24 mouse cellular contexts compared by ENCODE assay signal in genomic region chr8:120162404-120162752, GRCm38 (mm10). TPM values are rescaled to one million over a fixed set of nuclear protein-coding genes. Genes with fewer than 3 reads are reported as not detected.
DNase-seq lines count a peak whose midpoint lies in the region; ATAC-seq lines count a peak whose summit lies in the region.
"Had no signal": no experiment of that assay in that cellular context is flagged by ENCODE, and none has a peak within 500 bp of the region (broad histone marks: within the 10 kb centered on the region; RNA-seq: fewer than 3 reads in every experiment).

No protein-coding gene starts in this region.

- WGBS in liver, embryonic 11.5 days = 70% methylated on average over 5 of the region's 5 CpGs

- H3K4me3 ChIP-seq in liver, embryonic 11.5 days (ENCODE audit: low read depth, low read length) = no peak overlapping the region
- H3K4me3 ChIP-seq: embryonic facial prominence, embryonic 12.5 days; embryonic facial prominence, embryonic 15.5 days; gastrocnemius, adult 2 months; heart, embryonic 12.5 days; heart, embryonic 15.5 days; hindbrain, embryonic 10.5 days; hindbrain, embryonic 15.5 days had no signal

- H3K27me3 ChIP-seq in liver, embryonic 11.5 days (replicated peaks; ENCODE audit: control insufficient read depth, insufficient read depth, low read length) = peaks cover 7% of the 10 kb centered on the region; the same call in 1 of the 2 replicates
- H3K27me3 ChIP-seq: embryonic facial prominence, embryonic 15.5 days; heart, embryonic 15.5 days; hindbrain, embryonic 15.5 days had no signal

- no peak for DNase-seq in frontal cortex, postnatal 25 days (ENCODE audit: low spot score in 2 of 2)
- DNase-seq in liver, embryonic 11.5 days (ENCODE audit: low spot score) = no peak
- no peak for DNase-seq in liver
- no peak for DNase-seq in kidney, postnatal 36 days
- no peak for DNase-seq in thymus, adult 18-20 months
- DNase-seq: cerebellum, adult 9-10 months; cerebellum, postnatal 14 days; gastrocnemius, adult 2 months; gastrocnemius, postnatal 14 days; heart, adult 18-20 months; heart, postnatal 10 days; heart, postnatal 36 days had no signal

- H3K9me3 ChIP-seq in liver, embryonic 11.5 days (ENCODE audit: control insufficient read depth, low read length) = no peaks in the 10 kb centered on the region
- H3K9me3 ChIP-seq: embryonic facial prominence, embryonic 12.5 days; embryonic facial prominence, embryonic 15.5 days; heart, embryonic 12.5 days; heart, embryonic 15.5 days; hindbrain, embryonic 10.5 days; hindbrain, embryonic 15.5 days had no signal

- H3K36me3 ChIP-seq in liver, embryonic 11.5 days (ENCODE audit: control insufficient read depth, insufficient read depth, low read length) = no peaks in the 10 kb centered on the region
- H3K36me3 ChIP-seq: embryonic facial prominence, embryonic 12.5 days; embryonic facial prominence, embryonic 15.5 days; heart, embryonic 15.5 days; hindbrain, embryonic 10.5 days; hindbrain, embryonic 15.5 days had no signal

- H3K9ac ChIP-seq in liver, embryonic 11.5 days (ENCODE audit: low read depth, low read length) = no peak overlapping the region
- H3K9ac ChIP-seq: embryonic facial prominence, embryonic 12.5 days; embryonic facial prominence, embryonic 15.5 days; heart, embryonic 15.5 days; hindbrain, embryonic 15.5 days had no signal

- H3K27ac ChIP-seq in liver, embryonic 11.5 days (ENCODE audit: low read depth, low read length) = no peak overlapping the region
- H3K27ac ChIP-seq: embryonic facial prominence, embryonic 12.5 days; embryonic facial prominence, embryonic 15.5 days; gastrocnemius, adult 2 months; heart, embryonic 15.5 days; hindbrain, embryonic 15.5 days had no signal

- H3K4me1 ChIP-seq in liver, embryonic 11.5 days (replicated peaks; ENCODE audit: control insufficient read depth, insufficient read depth, low read length) = no peaks in the 10 kb centered on the region
- H3K4me1 ChIP-seq: embryonic facial prominence, embryonic 12.5 days had no signal

- ATAC-seq in frontal cortex, adult (ENCODE audit: low TSS enrichment) = 0 out of 2 replicates have a peak, but pooled peaks have one; percentile 3
- ATAC-seq in liver, embryonic 11.5 days (replicated peaks; ENCODE audit: low FRiP score) = 0 out of 2 replicates have a peak, but pooled peaks have one; percentile 10
- peak; percentile 86 for ATAC-seq in megakaryocyte progenitor cell, adult 5-6 weeks (replicated peaks; ENCODE audit: poor library complexity)
- ATAC-seq: activated CD4-positive, CD25-positive, alpha-beta regulatory T cell, adult 4 months; forebrain, embryonic 14.5 days had no signal

- H3K4me2 ChIP-seq in liver, embryonic 11.5 days = no peak overlapping the region
- H3K4me2 ChIP-seq: embryonic facial prominence, embryonic 12.5 days; embryonic facial prominence, embryonic 15.5 days; heart, embryonic 12.5 days; heart, embryonic 15.5 days; hindbrain, embryonic 15.5 days had no signal

RNA-seq across cellular contexts. Expression of gene Fam92b, which starts 14.9 kb away (rescaled TPM):
- 0.27 TPM in 1 of 2 replicates, not detected in the other for polyA plus RNA-seq in liver, embryonic 11.5 days (2014; fragmentation: Nextera tagmentation; extraction: Ambion mirVana)
- total RNA-seq in megakaryocyte progenitor cell, adult 5-6 weeks (2015) = not detected in 2 replicates
- not detected in 2 replicates for total RNA-seq in megakaryocyte progenitor cell, adult 5-6 weeks (2017)
- total RNA-seq: ES-E14; gastrocnemius, adult 2 months; gastrocnemius, postnatal 14 days; gastrocnemius, postnatal 4 days; heart, postnatal 10 days; heart, postnatal 36 days had no signal
- polyA plus RNA-seq: activated CD4-positive, CD25-positive, alpha-beta regulatory T cell, adult 4 months; heart, embryonic 12.5 days had no signal

RNA-seq across cellular contexts. Expression of gene 6430548M08Rik, which starts 48.4 kb away (rescaled TPM):
- 2.1 TPM in 2 replicates for polyA plus RNA-seq in liver, embryonic 11.5 days (2014; fragmentation: Nextera tagmentation; extraction: Ambion mirVana)
- total RNA-seq in megakaryocyte progenitor cell, adult 5-6 weeks (2015) = 1.8 and 3.5 TPM in 2 replicates
- total RNA-seq in megakaryocyte progenitor cell, adult 5-6 weeks (2017) = 4.5 and 4.6 TPM in 2 replicates
- polyA plus RNA-seq: activated CD4-positive, CD25-positive, alpha-beta regulatory T cell, adult 4 months had no signal

Comparison
In these comparisons a context has a peak if more than half of its experiments do, and no peak if none do; other contexts are left out.
1. ATAC-seq: peak in every context shown above with its lines; median percentile 86 in megakaryocyte progenitor cell, adult 5-6 weeks; 10 in liver, embryonic 11.5 days; 3 in frontal cortex, adult.